Mouse (Mus musculus) left cerebral cortex, adult 11 months (tissue): ENCODE results near the gene Rsg1.

Source experiments
- DNase-seq: peaks from one replicate; pipeline ENCODE4 v3.0.0; 2022; ENCODE audit warnings: low spot score

The Rsg1 gene

GRCm38 (mm10) chr4:141212892-141213291, 864 bp upstream of the Rsg1 start:
- no peak for DNase-seq

- no peak for DNase-seq
These were observed 414 bp upstream of the Rsg1 start for GRCm38 (mm10) chr4:141213342-141213741.

GRCm38 (mm10) chr4:141214337-141214851, 638 bp downstream of the Rsg1 start:
- no peak for DNase-seq

GRCm38 (mm10) chr4:141219583-141220213, 5.9 kb downstream of the Rsg1 start:
- DNase-seq: no peak

GRCm38 (mm10) chr4:141221848-141222247, 8.1 kb downstream of the Rsg1 start:
- no peak for DNase-seq

- DNase-seq: no peak
These were observed 9.0 kb downstream of the Rsg1 start for GRCm38 (mm10) chr4:141222752-141223151.

GRCm38 (mm10) chr4:141228687-141229086, 14.9 kb downstream of the Rsg1 start:
- no peak for DNase-seq

- DNase-seq: no peak
These were observed 19.4 kb downstream of the Rsg1 start for GRCm38 (mm10) chr4:141233196-141233595.

- no peak for DNase-seq
These were observed 21.9 kb downstream of the Rsg1 start for GRCm38 (mm10) chr4:141235537-141236111.

- DNase-seq: no peak
These were observed 23.1 kb downstream of the Rsg1 start for GRCm38 (mm10) chr4:141236856-141237255.

GRCm38 (mm10) chr4:141238492-141239387, 25.0 kb downstream of the Rsg1 start:
- no peak for DNase-seq

GRCm38 (mm10) chr4:141239388-141240125, 25.8 kb downstream of the Rsg1 start, which contains the start of gene Arhgef19:
Arhgef19 (plus strand) TSS chr4:141239499.
- DNase-seq: no peak

- no peak for DNase-seq
These were observed 26.9 kb downstream of the Rsg1 start for GRCm38 (mm10) chr4:141240617-141241016.

- DNase-seq: no peak
These were observed 28.1 kb downstream of the Rsg1 start for GRCm38 (mm10) chr4:141241861-141242260.

- DNase-seq: no peak
These were observed 29.0 kb downstream of the Rsg1 start for GRCm38 (mm10) chr4:141242651-141243241.

- no peak for DNase-seq
These were observed 29.9 kb downstream of the Rsg1 start for GRCm38 (mm10) chr4:141243636-141244035.

- no peak for DNase-seq
These were observed 30.6 kb downstream of the Rsg1 start for GRCm38 (mm10) chr4:141244401-141244800.

- peak; percentile 40 for DNase-seq
These were observed 31.2 kb downstream of the Rsg1 start for GRCm38 (mm10) chr4:141244931-141245425.

GRCm38 (mm10) chr4:141246089-141246997, 32.6 kb downstream of the Rsg1 start:
- DNase-seq: no peak

GRCm38 (mm10) chr4:141246998-141247350, 33.2 kb downstream of the Rsg1 start:
- no peak for DNase-seq
